Mouse (Mus musculus) brain, adult 2 months (tissue): ENCODE data around the gene Zfpm1.
A peak's percentile ranks its signal among the peaks of the same experiment; 100 is the strongest.

Experiments
- DNase-seq: peaks from one replicate; pipeline ENCODE4 v3.0.0; 2011; ENCODE audit warnings: low read depth, low spot score

The Zfpm1 gene

DNA sequence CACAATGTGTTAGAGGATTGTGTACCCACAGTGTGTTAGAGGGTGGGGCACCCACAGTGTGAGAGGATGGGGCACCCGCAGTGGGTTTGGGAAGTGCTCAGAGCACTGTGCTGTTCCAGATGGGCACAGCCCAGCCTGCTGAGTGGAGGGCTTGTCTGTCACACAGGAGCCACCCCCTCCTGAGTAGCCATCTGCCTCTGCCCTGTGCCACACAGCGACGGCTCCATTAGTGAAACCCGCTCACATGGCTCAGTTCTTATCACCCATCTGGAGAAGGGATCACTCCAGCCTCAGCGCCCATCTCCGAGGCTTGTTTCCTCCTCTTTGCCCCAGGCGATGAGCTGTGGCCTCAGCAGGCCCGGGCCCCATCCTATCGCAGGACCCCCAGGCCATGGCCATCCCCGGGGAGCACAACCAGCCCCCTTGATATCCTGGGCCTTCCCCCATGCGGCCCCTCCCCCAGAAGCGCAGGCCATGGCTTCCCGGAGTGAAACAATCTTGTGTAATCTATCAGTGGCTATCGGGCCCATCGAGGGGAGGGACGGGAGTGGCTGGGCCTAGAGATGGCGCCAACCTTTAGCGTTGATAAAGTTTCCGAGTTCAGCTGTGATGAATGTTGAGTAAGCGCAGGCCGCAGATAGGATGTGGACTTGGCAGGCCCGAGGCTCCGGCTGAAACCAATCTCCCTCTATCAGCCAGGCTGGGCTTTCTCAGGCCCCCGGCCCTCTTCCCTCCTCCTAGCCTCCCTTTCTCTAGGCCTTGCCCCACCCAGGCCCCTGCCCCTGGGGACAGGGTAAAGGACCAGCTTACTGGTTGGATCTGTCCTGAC is 14.4 kb downstream of the Zfpm1 start:
- DNase-seq = peak; percentile 92

DNA sequence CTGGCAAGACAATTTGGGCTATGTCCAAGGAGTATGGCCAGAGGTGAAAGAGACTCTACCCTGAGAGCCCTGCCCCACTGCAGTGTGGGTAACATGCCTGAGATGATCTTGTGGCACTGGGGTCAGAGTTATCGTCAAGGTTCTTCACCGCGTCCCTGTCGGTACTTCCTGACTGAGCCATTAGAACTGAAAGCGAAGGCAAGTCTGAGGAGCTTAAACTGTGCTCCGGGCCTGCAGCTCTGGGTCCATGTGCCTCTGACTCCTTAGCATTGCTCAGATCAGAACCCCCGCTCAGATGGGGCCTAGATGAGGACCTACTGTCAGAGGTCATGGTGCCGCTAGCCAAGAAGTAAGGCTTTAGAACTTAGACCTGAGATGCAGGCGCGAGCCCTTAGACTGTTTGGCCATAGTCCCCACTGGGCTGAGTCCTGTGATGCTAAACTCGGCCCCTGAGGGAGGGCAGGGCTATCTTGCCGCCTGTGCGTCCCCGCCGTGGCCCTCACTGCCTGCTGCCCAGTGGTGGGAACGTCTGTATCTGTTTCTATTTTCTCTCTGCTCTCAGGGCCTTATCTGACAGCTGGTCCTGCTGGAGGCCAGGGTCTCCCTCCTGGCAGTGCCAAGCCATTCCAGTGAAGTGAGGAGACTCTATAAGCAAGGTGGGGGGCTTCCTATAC is 17.8 kb downstream of the Zfpm1 start:
- no peak for DNase-seq

DNA sequence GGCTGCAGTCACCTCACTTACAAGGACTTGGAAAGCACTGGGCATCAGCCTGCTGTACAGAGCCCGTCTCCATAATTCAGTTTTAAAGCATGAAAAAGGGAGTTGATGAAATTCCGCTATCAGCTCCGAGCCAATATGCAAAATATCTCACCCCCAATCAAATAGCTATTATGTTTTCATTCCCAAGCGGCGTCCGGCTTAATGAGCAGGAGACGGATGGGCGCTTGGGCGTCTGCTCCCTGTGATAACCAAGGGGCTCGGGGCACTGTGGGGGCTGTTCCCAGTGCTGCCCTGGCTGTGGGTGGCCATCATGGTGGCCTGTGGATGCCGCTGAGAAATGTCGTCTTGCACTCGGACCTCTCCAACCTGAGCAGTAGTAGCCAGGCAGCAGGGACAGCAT is 19.1 kb downstream of the Zfpm1 start:
- no peak for DNase-seq

DNA sequence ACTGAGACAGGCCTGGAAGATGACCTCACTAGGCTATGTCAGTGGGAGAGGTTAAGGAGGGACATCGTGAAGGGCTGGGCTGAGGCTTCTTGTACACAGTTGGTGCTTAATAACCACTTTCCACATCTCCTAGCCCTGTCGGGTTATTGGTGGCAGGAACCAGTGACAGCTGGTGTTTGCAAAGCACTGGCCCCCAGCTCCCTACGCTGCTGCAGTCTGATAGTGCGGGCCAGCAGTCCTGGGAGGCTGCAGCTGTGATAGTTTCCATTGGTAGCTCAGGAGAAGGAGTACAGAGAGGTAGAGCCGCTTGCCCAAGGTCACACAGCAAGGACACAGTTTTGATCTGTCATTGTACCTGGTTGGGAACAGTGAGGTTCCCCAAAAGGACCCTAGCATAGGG is 19.9 kb downstream of the Zfpm1 start:
- no peak for DNase-seq

DNA sequence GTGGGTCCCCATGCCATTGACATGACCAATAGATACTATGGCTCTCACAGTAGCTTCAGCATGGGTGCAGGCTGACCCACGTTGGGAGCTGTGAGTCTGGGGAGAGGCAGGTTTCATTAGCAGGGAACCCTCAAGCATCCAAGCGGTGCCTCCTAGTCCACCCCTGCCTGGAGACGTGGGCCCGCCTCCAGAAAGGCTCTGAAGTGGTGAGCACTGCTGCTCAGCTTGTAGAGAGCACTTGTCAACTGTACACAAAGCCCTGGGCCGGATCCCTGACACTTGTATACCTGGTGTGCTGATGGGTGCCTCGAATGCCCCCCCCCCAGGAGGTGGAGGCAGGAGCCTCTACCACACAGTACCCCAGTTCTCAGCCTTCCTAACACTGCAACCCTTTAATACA is 21.5 kb downstream of the Zfpm1 start:
- DNase-seq = no peak

DNA sequence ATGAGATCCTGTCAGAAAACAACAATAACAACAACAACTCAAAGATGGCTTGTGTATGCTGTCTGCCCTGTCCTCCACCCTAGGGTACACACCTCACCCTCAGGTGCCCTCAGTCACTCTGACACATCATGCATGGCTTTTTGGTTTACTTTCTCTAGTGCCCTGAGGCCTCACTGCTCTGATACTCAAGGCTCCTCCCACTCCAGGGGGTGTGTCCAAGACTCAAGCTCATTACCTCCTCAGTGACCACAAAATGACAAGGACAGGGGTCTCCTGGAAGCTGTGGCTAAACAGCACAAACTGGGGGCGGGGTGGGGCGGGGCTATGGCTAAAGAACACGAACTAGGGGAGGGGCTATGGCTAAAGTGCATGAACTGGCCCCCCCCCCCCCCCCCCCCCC is 22.1 kb downstream of the Zfpm1 start:
- no peak for DNase-seq

DNA sequence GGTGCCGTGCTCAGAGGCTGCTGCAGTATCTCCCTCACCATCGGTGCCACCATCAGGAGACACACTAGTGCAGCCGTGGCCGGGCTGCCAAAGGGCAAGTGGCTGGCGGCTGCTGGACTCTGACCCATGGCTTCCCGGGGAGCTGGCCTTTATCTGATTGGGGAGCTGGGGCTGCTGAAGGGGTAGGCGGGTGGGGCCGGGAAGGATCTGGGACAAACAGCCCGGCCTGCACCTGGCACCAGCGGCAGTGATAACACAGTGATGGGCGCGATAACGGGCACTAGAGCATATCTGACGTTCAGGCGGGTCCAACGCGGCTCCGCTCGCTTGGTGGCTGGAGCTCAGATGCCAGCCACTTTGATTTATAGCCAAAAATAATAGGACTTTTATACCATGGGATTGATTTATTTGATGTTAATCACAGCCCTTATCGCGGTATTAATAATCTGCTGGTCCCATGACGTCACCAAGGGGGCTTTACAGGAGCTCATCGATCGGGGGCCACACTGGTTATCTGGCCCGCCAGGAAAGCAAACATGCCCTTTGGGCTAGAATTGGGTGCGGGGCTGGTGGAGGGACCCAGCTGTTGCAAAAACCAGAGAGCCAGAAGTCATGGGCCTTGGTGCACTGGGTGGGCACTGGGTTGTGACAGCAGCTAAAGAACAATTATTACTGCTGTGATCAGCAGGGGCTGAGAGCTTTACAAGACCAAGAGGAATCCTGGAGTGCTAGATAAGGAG is 24.9 kb downstream of the Zfpm1 start:
- no peak for DNase-seq

DNA sequence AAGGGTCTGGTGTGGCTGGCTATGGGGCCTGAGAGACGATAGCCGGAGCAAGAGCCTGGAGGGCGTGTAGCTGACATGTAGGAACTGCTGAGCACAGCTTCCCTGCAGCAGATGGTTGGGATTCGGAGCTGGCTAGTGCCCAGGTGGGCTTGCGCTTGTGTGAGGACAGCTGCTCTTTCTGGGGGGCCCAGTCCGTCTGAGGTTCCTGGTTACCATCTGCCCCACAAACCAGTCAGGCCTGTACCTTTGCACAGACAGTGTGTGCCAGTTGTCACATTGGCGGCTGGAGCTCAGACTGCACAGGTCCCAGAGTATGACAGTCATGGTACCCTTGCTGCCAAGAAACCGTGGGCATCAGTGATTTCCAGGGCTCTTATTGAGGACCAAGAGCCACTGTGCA is 25.9 kb downstream of the Zfpm1 start:
- peak; percentile 46 for DNase-seq

DNA sequence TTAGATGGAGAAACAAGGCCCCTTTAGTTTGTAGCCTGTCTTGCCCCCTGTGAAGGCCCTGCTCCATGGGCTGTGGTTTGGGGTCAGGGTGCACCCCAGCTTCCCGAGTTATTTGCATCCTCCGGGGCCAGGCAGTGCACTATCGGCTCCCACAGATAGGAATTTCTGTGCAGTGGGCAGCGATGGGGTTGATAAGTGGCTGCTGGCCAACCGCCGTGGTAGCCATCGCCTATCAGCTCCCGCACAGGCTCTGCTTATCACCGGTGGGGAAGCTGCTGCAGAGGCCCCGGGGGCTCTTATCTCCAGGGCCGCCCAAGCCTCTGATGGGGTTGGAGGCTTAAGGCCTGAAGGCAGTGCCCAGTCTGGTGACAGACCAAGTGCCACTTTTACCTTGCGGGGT is 27.3 kb downstream of the Zfpm1 start:
- no peak for DNase-seq

DNA sequence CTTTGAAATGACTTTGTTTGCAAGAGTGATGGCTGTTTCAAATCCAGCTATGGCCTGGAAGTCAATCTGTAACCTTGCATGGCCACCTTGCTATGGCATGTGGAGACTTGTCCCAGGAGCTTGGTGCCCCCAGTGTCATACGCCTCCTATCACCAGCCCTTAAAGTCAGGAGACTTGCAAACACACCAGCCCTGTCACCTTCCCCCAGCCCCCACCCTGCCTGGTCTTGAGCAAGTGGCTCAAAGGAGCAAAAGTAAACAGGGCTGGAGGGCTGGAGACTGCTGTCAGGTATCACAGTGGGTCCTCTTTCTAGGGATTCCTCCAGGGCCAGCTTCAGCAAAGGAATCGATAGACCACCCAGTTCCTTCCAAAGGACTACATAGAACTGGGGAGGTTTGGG is 29.2 kb downstream of the Zfpm1 start:
- DNase-seq = no peak

DNA sequence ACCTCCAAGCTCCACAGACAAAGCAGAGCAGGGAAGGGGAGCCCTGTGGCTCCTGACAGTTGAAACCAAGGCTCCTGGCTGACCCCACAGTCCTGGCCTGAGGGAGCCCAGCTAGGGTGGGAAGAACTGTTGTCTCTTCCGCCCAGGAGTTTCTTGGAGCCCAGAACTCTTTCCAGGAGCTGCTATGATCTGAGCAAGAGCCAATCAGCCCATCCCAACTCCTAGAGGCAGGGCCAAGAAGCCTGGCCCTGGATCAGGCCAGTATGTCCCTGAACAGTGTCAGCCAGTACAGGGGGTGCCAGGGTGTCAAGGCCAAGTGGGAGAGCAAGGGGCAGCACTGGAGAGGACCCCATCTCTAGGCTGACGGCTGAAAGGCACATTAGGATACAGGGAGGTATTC is 30.6 kb downstream of the Zfpm1 start:
- no peak for DNase-seq

DNA sequence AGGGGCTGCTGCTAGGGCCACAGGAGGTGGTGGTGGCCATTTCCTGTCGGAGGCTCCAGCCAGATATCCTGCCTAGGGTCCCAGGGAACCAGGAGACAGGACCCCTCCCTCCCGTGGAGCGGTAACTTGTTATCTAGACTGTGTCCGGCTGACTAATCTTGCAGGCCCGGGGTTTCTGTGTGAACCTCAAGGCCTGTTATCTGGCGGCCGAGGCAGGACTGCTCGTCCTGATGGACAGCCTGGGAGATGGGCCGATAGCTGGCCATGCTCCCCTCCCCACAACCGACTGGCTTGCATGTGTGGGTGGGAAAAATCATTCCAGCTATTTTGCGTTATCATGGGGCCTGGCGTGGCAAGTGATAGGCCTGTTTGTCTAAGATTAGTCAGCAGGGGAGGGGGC is 31.4 kb downstream of the Zfpm1 start:
- DNase-seq = no peak

DNA sequence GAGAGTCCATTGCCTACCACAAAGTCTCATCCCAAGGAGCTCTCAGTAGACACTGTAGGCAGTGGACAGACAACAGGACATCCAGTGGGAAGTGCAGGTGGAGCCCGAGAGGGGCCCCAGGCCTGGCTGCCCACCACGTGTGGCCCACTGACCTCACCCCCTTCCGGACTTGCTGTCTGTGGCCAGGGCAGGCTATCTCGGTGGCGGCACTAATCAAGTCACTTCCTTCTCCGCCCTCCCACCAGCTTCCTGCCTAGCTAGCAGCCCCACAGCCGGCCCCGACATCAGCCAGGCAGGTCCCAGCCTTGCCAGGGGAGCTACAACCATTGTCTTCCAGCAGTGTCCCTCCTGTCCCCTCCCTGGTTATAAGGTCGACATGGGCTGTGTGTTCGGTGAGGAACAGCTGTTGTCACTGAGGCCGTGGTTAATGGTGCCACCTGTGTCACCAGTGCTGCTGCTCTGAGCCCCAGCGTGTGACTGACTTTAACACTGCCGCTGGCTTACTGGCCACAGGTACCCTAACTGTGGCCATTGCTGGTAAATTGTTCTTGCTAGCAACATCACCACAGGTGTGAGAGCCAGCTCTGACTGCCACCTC is 33.1 kb downstream of the Zfpm1 start:
- DNase-seq = no peak

DNA sequence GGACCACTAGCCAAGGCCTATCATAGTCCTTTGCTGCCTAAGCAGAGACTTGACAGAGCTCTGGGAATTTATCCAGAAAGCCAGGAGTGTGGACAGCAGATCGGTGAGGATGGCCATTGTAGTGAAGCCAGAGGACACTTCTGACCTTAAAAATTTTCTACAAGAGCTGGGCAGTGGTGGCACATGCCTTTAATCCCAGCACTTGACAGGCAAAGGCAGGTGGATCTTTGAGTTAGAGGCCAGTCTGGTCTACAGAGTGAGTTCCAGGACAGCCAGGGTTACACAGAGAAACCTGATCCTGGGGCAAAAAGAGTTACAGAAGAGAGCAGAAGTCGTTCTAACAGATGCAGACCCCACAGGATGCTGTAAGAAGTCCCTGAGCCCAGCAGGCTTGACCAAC is 34.5 kb downstream of the Zfpm1 start:
- DNase-seq = no peak

DNA sequence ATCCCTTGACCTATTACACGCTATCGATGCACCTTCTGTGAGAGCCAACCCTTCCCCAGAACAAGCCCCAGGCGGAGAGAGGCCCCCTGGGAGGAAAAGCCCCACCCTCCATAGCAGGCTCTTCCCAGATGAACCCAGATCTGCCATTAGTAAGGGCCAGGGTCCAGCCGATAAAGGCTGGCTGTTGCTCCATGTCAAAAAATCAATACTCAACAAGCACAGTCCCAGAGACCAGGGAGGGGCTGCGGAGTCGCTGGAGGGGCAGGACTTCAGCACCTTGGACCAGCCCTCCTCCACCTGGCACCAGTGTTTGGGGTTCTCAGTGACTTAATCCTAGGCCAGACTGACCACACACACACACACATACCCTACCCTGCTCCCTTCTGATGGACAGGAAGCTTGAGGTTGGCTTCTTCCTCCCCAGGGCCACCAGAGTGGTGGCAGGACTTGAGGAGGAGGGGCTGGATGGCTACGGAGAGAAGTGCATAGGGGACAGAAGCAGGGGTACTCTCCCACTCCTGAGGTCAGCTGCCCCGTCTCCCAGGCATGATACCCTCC is 36.1 kb downstream of the Zfpm1 start:
- no peak for DNase-seq

DNA sequence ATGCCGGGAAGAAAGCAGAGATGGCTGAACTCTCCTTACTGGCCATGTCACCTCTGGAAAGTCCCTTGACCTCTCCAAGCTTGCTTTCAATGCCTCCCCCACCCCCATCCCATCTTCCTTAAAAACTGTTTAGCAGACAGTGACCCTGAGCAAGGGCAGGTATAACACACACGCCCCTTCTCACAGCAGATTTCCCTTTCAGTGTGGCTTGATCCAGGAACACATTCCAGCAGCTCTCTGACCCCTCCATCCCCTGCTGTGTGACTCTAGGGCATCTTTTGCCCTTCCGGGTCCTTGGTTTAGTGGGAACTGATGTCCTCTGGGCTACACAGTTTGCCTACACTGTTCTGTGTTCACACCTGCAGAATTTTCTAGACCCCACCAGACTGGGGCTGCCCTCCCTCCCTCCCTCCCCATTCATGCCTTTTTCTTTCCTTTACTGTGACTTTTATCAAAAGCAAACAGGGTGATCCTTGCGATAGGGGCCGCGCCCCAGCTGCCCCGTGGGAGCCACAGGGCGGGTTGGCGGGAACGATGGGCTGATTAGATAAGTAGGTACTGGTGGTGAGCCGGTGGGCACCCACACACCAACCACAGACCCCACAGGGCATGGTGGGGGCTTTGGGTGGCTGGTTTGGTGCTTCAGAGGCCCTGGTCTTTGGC is 37.2 kb downstream of the Zfpm1 start:
- no peak for DNase-seq

DNA sequence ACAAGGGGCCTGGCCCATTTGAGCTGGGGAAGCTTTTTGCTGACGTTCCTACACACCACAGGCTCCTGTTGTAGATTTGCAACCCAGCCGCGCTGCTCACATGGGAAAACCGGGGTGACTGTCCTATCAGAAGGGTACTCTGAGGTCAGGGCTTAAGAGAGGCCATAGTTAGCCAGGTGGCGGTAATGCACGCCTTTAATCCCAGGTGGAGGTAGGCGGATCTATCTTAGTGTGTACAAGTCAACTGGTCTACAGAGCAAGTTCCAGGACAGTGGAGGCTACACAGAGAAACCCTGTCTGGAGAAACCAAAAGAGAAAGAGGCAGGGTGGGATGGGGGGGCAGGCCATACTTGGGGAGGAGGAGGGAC is 37.8 kb downstream of the Zfpm1 start:
- DNase-seq = no peak

DNA sequence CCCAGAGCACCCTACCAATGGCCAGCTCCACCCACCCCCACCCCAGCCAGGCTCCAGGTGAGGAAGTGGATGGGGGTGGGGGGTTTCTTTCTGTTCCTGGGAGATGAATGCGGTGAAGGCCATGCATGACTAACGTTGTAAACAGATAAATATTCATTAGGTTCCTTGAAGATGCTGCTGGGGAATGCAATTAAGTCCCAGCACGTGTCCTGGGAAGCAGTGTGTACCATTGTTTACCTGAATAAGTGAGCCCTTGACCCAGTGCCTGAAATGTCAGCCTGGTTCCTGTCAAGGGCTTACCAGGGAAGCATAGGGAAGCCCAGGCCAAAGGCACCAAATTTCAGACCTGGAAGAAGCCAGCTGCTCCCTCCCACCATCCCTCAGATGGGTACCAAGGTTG is 38.6 kb downstream of the Zfpm1 start:
- no peak for DNase-seq

DNA sequence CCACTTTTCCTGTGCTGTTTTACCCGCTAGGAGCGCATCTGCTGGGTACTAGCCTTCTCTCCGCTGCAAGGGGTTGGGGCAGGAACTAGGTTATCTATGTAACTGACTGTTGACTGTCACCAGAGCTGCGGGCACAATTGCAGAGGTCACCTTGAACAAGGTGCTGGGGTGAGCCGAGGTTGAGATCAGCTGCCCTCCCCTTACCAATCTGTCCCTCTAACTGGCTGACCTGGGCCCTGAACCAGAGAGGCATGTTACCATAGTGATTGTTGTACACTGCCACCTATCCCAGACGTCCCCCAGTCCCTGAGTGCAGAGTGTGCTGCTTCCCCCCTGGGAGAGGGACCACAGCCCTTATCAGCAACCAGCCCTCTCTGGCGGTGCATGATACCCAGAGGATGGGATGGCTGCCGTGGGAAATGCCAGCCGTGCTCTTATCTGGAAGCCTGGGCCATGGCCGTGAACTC is 39.5 kb downstream of the Zfpm1 start:
- DNase-seq = no peak

DNA sequence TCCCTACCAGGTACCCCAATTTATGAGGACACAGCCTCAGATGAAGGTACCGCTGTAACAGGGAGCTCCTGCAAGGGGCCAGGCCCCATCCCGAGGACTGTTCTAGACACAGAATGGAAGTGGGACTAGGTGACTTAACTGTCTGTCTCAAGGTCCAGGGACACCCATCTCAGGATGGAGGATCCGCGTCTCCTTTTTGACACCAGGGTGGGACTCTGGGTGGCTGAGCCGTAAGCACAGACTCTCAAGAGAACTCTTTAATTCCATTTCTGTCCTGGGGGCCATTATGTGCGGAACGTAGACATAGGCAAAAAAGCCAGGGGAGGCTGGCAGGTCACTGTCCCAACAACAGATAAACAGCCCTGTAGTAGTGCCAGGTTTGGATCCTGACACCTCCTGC is 40.2 kb downstream of the Zfpm1 start:
- no peak for DNase-seq

DNA sequence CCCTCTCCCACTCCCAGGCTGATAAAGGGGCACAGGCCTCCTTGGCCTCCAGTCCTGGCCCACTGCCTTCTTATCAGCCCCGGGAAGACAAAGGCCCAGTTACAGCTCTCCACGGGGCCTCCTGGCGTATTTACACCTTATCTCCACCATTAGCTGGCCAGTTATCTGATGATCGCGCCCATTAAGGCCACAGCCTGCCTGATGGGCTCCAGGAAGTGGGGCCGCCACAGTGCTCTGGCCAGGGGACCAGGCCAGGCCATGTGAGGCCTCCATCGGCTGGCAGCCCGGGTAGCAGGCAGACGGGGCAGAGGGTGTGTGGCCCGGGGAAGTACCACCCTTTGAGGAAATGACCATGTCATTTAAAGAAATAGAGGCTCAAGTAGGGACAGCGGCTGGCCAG is 40.9 kb downstream of the Zfpm1 start:
- DNase-seq = no peak
